Mouse (Mus musculus) 3134 (cell line): ENCODE data around the gene Mad2l2.
"Not testable (repeated sequence)": the region's sequence is repeated elsewhere in the genome, so short reads cannot be mapped to it uniquely, and the experiment has no call there.

Source experiments
- DNase-seq: peaks from one replicate; pipeline ENCODE4 v3.0.0-alpha.2; 2011; ENCODE audit warnings: low spot score; ENCODE audit not compliant: insufficient read length; ENCODE audit errors: extremely low read depth

Gene Mad2l2

GRCm38 (mm10) chr4:148104146-148104545 is 26.0 kb upstream of the Mad2l2 start:
- no peak for DNase-seq

GRCm38 (mm10) chr4:148107621-148108291 is 22.4 kb upstream of the Mad2l2 start:
- no peak for DNase-seq

- DNase-seq, result no peak
These were observed 21.6 kb upstream of the Mad2l2 start for GRCm38 (mm10) chr4:148108565-148109100.

- DNase-seq, result no peak
These were observed 21.0 kb upstream of the Mad2l2 start for GRCm38 (mm10) chr4:148109215-148109614.

GRCm38 (mm10) chr4:148112519-148112918 is 17.7 kb upstream of the Mad2l2 start:
- DNase-seq, result no peak

- DNase-seq, result peak; percentile 69
These were observed 15.3 kb upstream of the Mad2l2 start for GRCm38 (mm10) chr4:148114758-148115391.

GRCm38 (mm10) chr4:148115467-148115866 is 14.7 kb upstream of the Mad2l2 start:
- DNase-seq, result peak; percentile 56

GRCm38 (mm10) chr4:148116657-148117056 is 13.5 kb upstream of the Mad2l2 start:
- DNase-seq, result no peak

GRCm38 (mm10) chr4:148117392-148117791 is 12.8 kb upstream of the Mad2l2 start:
- no peak for DNase-seq

- DNase-seq, result not testable (repeated sequence)
These were observed 10.6 kb upstream of the Mad2l2 start for GRCm38 (mm10) chr4:148119578-148119977.

GRCm38 (mm10) chr4:148120555-148120954 is 9.6 kb upstream of the Mad2l2 start:
- no peak for DNase-seq

GRCm38 (mm10) chr4:148121362-148121761 is 8.8 kb upstream of the Mad2l2 start:
- no peak for DNase-seq

- no peak for DNase-seq
These were observed 8.0 kb upstream of the Mad2l2 start for GRCm38 (mm10) chr4:148121982-148122693.

- no peak for DNase-seq
These were observed 7.5 kb upstream of the Mad2l2 start for GRCm38 (mm10) chr4:148122694-148123066.

GRCm38 (mm10) chr4:148128241-148128640 is 1.9 kb upstream of the Mad2l2 start:
- DNase-seq, result no peak

- DNase-seq, result no peak
These were observed 1.5 kb upstream of the Mad2l2 start for GRCm38 (mm10) chr4:148128672-148129071.

- no peak for DNase-seq
These were observed 603 bp downstream of the Mad2l2 start, which contains the start of gene Draxin for GRCm38 (mm10) chr4:148130561-148131413. Draxin (minus strand) TSS chr4:148130698.

- DNase-seq, result no peak
These were observed 1.4 kb downstream of the Mad2l2 start for GRCm38 (mm10) chr4:148131497-148132081.

- DNase-seq, result no peak
These were observed 4.8 kb downstream of the Mad2l2 start for GRCm38 (mm10) chr4:148134988-148135387.

- no peak for DNase-seq
These were observed 7.3 kb downstream of the Mad2l2 start for GRCm38 (mm10) chr4:148137503-148137902.
